Mouse (Mus musculus): ENCODE measurements around the gene Ucn. TPM values are rescaled to one million over a fixed set of nuclear protein-coding genes. Genes with fewer than 3 reads are reported as not detected.
A peak's percentile ranks its signal among the peaks of the same experiment; 100 is the strongest.

Gene Ucn
- not detected for total RNA-seq (2022)

- DNase-seq (ENCODE audit: low spot score): no peak
These were observed at the start of gene Ucn for GRCm38 (mm10) chr5:31138241-31138967. Ucn (minus strand) TSS chr5:31138829.

GRCm38 (mm10) chr5:31183678-31184077 lies 45.0 kb upstream of the Ucn start:
- DNase-seq (ENCODE audit: low spot score): no peak

- DNase-seq (ENCODE audit: low spot score): no peak
These were observed 42.6 kb upstream of the Ucn start for GRCm38 (mm10) chr5:31181183-31181770.

- DNase-seq (ENCODE audit: low spot score): peak; percentile 93
These were observed 41.4 kb upstream of the Ucn start, which contains the start of the genes Gm29609 and Gtf3c2 for GRCm38 (mm10) chr5:31179766-31180630. Gm29609 (minus strand) TSS chr5:31179911. Gtf3c2 (minus strand) TSS chr5:31180144.

GRCm38 (mm10) chr5:31179301-31179765 lies 40.7 kb upstream of the Ucn start:
- no peak for DNase-seq (ENCODE audit: low spot score)

GRCm38 (mm10) chr5:31168630-31169029 lies 30.0 kb upstream of the Ucn start:
- DNase-seq (ENCODE audit: low spot score): no peak

GRCm38 (mm10) chr5:31164878-31165277 lies 26.2 kb upstream of the Ucn start:
- no peak for DNase-seq (ENCODE audit: low spot score)

- DNase-seq (ENCODE audit: low spot score): no peak
These were observed 23.8 kb upstream of the Ucn start for GRCm38 (mm10) chr5:31162462-31162861.

GRCm38 (mm10) chr5:31154152-31154553 lies 15.5 kb upstream of the Ucn start, which contains the start of gene Mpv17:
Mpv17 (minus strand) TSS chr5:31154251.
- DNase-seq (ENCODE audit: low spot score): peak; percentile 86

- DNase-seq (ENCODE audit: low spot score): peak; percentile 36
These were observed 15.0 kb upstream of the Ucn start for GRCm38 (mm10) chr5:31153516-31154151.

- DNase-seq (ENCODE audit: low spot score): peak; percentile 45
These were observed 13.1 kb upstream of the Ucn start for GRCm38 (mm10) chr5:31151746-31152145.

GRCm38 (mm10) chr5:31149781-31150180 lies 11.2 kb upstream of the Ucn start:
- DNase-seq (ENCODE audit: low spot score): no peak

- DNase-seq (ENCODE audit: low spot score): no peak
These were observed 368 bp upstream of the Ucn start for GRCm38 (mm10) chr5:31138968-31139425.

GRCm38 (mm10) chr5:31137658-31138057 lies 971 bp downstream of the Ucn start:
- no peak for DNase-seq (ENCODE audit: low spot score)

- no peak for DNase-seq (ENCODE audit: low spot score)
These were observed 1.8 kb downstream of the Ucn start for GRCm38 (mm10) chr5:31136730-31137424.

- no peak for DNase-seq (ENCODE audit: low spot score)
These were observed 12.6 kb downstream of the Ucn start for GRCm38 (mm10) chr5:31126050-31126449.

- no peak for DNase-seq (ENCODE audit: low spot score)
These were observed 15.1 kb downstream of the Ucn start for GRCm38 (mm10) chr5:31123481-31123880.

- no peak for DNase-seq (ENCODE audit: low spot score)
These were observed 17.5 kb downstream of the Ucn start for GRCm38 (mm10) chr5:31121111-31121510.

GRCm38 (mm10) chr5:31116912-31117311 lies 21.7 kb downstream of the Ucn start:
- DNase-seq (ENCODE audit: low spot score): no peak

- DNase-seq (ENCODE audit: low spot score): peak; percentile 63
These were observed 22.3 kb downstream of the Ucn start, which contains the start of gene Trim54 for GRCm38 (mm10) chr5:31116354-31116753. Trim54 (plus strand) TSS chr5:31116712.

GRCm38 (mm10) chr5:31110781-31111180 lies 27.8 kb downstream of the Ucn start:
- DNase-seq (ENCODE audit: low spot score): no peak

Data from heart, adult 8-10 months (tissue).